Mouse (Mus musculus) ZHBTc4 (cell line): ENCODE measurements at regions not wholly inside any gene's neighbourhood (a gene's known extent, or its start where the extent isn't known, plus 50 kb on each side); places are given as distances from the start of the nearest gene placed in this dataset.
A peak's percentile ranks its signal among the peaks of the same experiment; 100 is the strongest.

Experiments used
- DNase-seq: peaks from one replicate; pipeline ENCODE4 v3.0.0-alpha.2; 2011; ENCODE audit warnings: low read depth, low spot score

GRCm38 (mm10) chr14:76295411-76296169, 119.2 kb upstream of the Tsc22d1 start:
- DNase-seq, result no peak

- DNase-seq, result no peak
These were observed 116.9 kb upstream of the Tsc22d1 start for GRCm38 (mm10) chr14:76297864-76298263.

- no peak for DNase-seq
These were observed 112.3 kb upstream of the Tsc22d1 start for GRCm38 (mm10) chr14:76302322-76302991.

GRCm38 (mm10) chr14:76307603-76308002, 107.2 kb upstream of the Tsc22d1 start:
- DNase-seq, result no peak

GRCm38 (mm10) chr14:76308188-76308812, 106.5 kb upstream of the Tsc22d1 start:
- DNase-seq, result no peak

GRCm38 (mm10) chr14:76309606-76310005, 105.2 kb upstream of the Tsc22d1 start:
- no peak for DNase-seq

- no peak for DNase-seq
These were observed 104.5 kb upstream of the Tsc22d1 start for GRCm38 (mm10) chr14:76310278-76310677.

GRCm38 (mm10) chr14:76313424-76314190, 101.2 kb upstream of the Tsc22d1 start:
- peak; percentile 21 for DNase-seq

GRCm38 (mm10) chr14:76318438-76318837, 96.3 kb upstream of the Tsc22d1 start:
- no peak for DNase-seq

GRCm38 (mm10) chr14:76324246-76324645, 90.5 kb upstream of the Tsc22d1 start:
- DNase-seq, result no peak

GRCm38 (mm10) chr14:76329983-76330382, 84.8 kb upstream of the Tsc22d1 start:
- no peak for DNase-seq

GRCm38 (mm10) chr14:76331497-76332335, 83.0 kb upstream of the Tsc22d1 start:
- no peak for DNase-seq

- DNase-seq, result no peak
These were observed 82.4 kb upstream of the Tsc22d1 start for GRCm38 (mm10) chr14:76332336-76332703.

- DNase-seq, result no peak
These were observed 74.0 kb upstream of the Tsc22d1 start for GRCm38 (mm10) chr14:76340789-76341188.

- DNase-seq, result no peak
These were observed 73.5 kb upstream of the Tsc22d1 start for GRCm38 (mm10) chr14:76341226-76341625.

GRCm38 (mm10) chr14:76351856-76352255, 62.9 kb upstream of the Tsc22d1 start:
- DNase-seq, result no peak

GRCm38 (mm10) chr14:76356161-76356560, 58.6 kb upstream of the Tsc22d1 start:
- DNase-seq, result no peak

- no peak for DNase-seq
These were observed 54.8 kb upstream of the Tsc22d1 start for GRCm38 (mm10) chr14:76359837-76360410.

- DNase-seq, result no peak
These were observed 50.7 kb upstream of the Tsc22d1 start for GRCm38 (mm10) chr14:76364034-76364433.
